Mouse (Mus musculus) heart, embryonic 10.5 days (tissue): ENCODE data around the gene Krtap6-5. TPM values are rescaled to one million over a fixed set of nuclear protein-coding genes. Genes with fewer than 3 reads are reported as not detected.
"Not testable (repeated sequence)": the region's sequence is repeated elsewhere in the genome, so short reads cannot be mapped to it uniquely, and the experiment has no call there.

Source experiments
- DNase-seq: peaks from one replicate; pipeline ENCODE4 v3.0.0-alpha.2; 2017; ENCODE audit warnings: low spot score
- H3K27ac ChIP-seq: fragments of 300-500 bp; sonication (generic); 2 replicates; pipeline ENCODE4 v1.5.1; 2016; ENCODE audit warnings: mild to moderate bottlenecking
- H3K27me3 ChIP-seq: fragments of 300-500 bp; sonication (generic); 2 replicates; pipeline ENCODE4 v1.6.1; 2016; ENCODE audit warnings: mild to moderate bottlenecking; ENCODE audit not compliant: poor library complexity, insufficient read depth, severe bottlenecking
- H3K36me3 ChIP-seq: fragments of 300-500 bp; sonication (generic); 2 replicates; pipeline ENCODE4 v1.6.1; 2016; ENCODE audit warnings: mild to moderate bottlenecking, moderate library complexity
- H3K4me1 ChIP-seq: fragments of 300-500 bp; sonication (generic); 2 replicates; pipeline ENCODE4 v1.6.1; 2016; ENCODE audit warnings: mild to moderate bottlenecking
- H3K4me3 ChIP-seq: fragments of 300-500 bp; sonication (generic); 2 replicates; pipeline ENCODE4 v1.5.1; 2016; ENCODE audit warnings: mild to moderate bottlenecking, moderate library complexity
- H3K9me3 ChIP-seq: fragments of 300-500 bp; sonication (generic); 2 replicates; pipeline ENCODE4 v1.6.1; 2016; ENCODE audit warnings: mild to moderate bottlenecking, moderate library complexity
- WGBS: fragments of 180-500 bp; shearing (Covaris S2); methylation state at CpG from one replicate; pipeline ENCODE4 v1.1.7; 2016; 5-methylcytosine and 5-hydroxymethylcytosine counted together
- polyA plus RNA-seq: library from polyadenylated mRNA; unstranded; fragments of >200 nt; fragmentation: Nextera tagmentation; extraction: Ambion mirVana; gene quantifications from 2 replicates; pipeline ENCODE4 v1.2.1, GENCODE M21; 2016

The Krtap6-5 gene
- polyA plus RNA-seq = not detected in 2 replicates

DNA sequence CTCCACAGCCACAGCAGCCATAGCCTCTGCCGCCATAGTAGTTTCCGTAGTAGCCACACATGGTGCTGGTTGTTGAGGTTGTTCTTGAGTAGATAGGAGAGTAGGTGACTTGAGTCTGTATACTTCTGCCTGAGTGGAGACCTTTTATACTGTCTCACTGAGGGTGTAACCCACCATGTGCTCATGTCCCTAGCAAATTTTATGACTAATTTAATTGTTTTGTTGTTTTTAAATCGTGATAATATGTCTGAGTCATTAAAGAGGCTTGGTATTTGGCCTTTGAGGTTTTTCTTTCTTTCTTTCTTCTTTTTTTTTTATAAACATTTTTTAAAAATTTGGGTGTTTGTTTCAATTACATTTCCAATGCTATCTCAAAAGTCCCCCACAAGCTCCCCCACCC, at the start of gene Krtap6-5:
Gene Krtap6-5 (minus strand): TSS at position 101 of the 400 bp plus-strand sequence.
- H3K9me3 ChIP-seq = no peaks in the 10 kb centered on the region

DNA sequence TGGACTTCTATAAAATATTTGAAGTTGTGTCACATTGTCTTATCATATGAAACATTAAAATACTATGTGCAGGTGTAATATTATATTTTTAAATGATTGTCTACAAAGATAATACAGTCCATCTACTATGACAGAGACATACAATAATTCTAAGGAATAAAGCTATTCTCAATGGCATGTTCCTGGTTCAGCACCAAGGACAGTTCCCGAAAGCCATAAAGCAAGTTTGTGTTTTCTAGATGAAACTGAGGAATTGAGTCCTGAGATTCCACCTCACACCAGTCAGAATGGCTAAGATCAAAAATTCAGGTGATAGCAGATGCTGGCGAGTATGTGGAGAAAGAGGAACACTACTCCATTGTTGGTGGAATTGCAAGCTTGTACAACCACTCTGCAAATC, 23.4 kb upstream of the Krtap6-5 start:
- H3K9me3 ChIP-seq, H3K4me1 ChIP-seq, H3K27ac ChIP-seq, H3K36me3 ChIP-seq, DNase-seq, H3K4me3 ChIP-seq, H3K27me3 ChIP-seq: not testable (repeated sequence)
- WGBS = 59% methylated on average over 2 of the region's 2 CpGs

More for the DNA sequence above, at the start of gene Krtap6-5:
- no peak within 1 kb of the TSS for H3K4me3 ChIP-seq
- no peaks in the 10 kb centered on the region for H3K4me1 ChIP-seq
- no peaks in the 10 kb centered on the region for H3K36me3 ChIP-seq
- DNase-seq = no peak
- H3K27ac ChIP-seq = no peak within 1 kb of the TSS
- WGBS = 80% methylated on average over 3 of the region's 3 CpGs
- H3K27me3 ChIP-seq = no peaks in the 10 kb centered on the region

DNA sequence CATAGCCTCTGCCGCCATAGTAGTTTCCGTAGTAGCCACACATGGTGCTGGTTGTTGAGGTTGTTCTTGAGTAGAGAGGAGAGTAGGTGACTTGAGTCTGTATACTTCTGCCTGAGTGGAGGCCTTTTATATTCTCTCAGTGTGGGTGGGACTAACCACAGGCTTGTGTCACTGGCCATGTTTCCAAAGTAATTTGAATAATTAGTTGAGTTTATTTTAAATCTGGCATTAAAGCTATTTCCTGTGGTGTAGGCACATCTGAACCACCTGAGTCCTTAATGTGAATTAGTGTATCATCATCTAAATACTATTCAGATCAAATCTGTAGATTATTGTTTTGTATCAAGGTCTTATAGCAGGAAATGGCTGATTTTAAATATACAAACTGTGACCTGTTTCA, 16.2 kb upstream of the Krtap6-5 start, which contains the start of gene 1110025L11Rik:
Gene 1110025L11Rik (minus strand): TSS at position 101 of the 400 bp plus-strand sequence.
- H3K4me3 ChIP-seq, H3K27ac ChIP-seq, DNase-seq, H3K9me3 ChIP-seq, H3K4me1 ChIP-seq, H3K27me3 ChIP-seq, H3K36me3 ChIP-seq: not testable (repeated sequence)
- no CpG with 5 or more reads among the region's 2 CpGs for WGBS

DNA sequence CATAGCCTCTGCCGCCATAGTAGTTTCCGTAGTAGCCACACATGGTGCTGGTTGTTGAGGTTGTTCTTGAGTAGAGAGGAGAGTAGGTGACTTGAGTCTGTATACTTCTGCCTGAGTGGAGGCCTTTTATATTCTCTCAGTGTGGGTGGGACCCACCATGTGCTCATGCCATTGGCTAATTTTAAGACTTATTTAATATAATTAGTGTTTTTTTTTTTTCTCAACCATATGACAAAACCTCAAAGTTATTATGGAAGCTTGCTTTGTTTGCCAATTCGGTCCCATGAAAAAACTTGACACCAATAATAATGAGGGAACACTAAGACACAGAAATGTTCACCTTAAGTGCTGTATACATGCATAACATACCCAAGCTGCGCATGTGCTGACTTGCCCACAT, 6.3 kb downstream of the Krtap6-5 start, which contains the start of gene Gm10228:
Gene Gm10228 (minus strand): TSS at position 101 of the 400 bp plus-strand sequence.
- 85% methylated on average over 2 of the region's 4 CpGs for WGBS
- H3K4me3 ChIP-seq, H3K4me1 ChIP-seq, H3K27me3 ChIP-seq, H3K9me3 ChIP-seq, H3K27ac ChIP-seq, H3K36me3 ChIP-seq, DNase-seq: not testable (repeated sequence)

DNA sequence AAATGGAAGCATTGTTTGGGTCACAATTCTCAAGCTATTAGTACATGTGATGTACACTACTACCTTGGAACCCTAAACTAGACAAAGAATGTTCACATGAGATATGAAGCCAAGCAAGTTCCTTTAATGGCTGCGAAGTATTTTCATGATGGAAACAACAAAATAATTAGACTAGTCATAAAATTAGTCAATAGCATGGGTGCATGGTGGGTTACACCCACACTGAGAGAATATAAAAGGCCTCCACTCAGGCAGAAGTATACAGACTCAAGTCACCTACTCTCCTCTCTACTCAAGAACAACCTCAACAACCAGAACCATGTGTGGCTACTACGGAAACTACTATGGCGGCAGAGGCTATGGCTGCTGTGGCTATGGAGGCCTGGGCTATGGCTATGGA, 16.3 kb downstream of the Krtap6-5 start, which contains the start of gene Krtap6-1:
Gene Krtap6-1 (plus strand): TSS at position 301 of the 400 bp plus-strand sequence.
- H3K27me3 ChIP-seq, H3K4me1 ChIP-seq, H3K27ac ChIP-seq, H3K36me3 ChIP-seq, H3K4me3 ChIP-seq, DNase-seq, H3K9me3 ChIP-seq: not testable (repeated sequence)
- WGBS = 90% methylated on average over 3 of the region's 3 CpGs

DNA sequence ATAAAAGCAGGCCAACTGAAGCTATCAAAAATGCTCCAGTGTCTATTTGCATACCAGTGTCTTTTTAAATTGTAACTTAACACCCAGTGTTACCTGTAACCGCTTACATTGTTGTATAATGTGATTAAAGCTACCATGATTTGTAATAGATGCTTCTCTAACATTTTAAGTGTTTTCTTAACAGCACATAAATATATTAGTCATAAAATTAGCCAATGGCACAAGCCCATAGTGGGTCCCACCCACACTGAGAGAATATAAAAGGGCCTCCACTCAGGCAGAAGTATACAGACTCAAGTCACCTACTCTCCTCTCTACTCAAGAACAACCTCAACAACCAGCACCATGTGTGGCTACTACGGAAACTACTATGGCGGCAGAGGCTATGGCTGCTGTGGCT, 32.7 kb downstream of the Krtap6-5 start, which contains the start of gene Gm10229:
Gene Gm10229 (plus strand): TSS at position 301 of the 400 bp plus-strand sequence.
- not testable (repeated sequence) for H3K27ac ChIP-seq, DNase-seq, H3K4me1 ChIP-seq, H3K27me3 ChIP-seq, H3K9me3 ChIP-seq, H3K36me3 ChIP-seq, H3K4me3 ChIP-seq
- 88% methylated on average over 3 of the region's 3 CpGs for WGBS

DNA sequence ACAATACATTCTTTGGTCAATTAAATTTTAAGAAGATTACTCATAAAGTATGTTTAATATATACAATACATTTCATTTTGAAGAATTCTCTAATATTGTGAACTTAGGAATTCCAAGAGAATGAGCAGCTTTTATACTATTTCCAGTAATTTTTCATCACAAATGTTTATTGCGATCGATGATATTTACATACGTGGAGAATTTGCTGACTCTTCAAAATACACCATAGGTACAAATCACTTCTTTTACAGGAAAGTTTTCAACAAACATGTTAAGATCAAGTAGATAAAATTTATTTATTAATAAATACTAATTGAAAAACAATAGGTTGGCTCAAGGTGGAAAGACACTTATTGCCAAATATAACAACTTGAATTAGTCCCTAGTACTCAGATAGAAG, 33.7 kb downstream of the Krtap6-5 start:
- 96% methylated on average over 3 of the region's 3 CpGs for WGBS
- no peaks in the 10 kb centered on the region for H3K9me3 ChIP-seq

DNA sequence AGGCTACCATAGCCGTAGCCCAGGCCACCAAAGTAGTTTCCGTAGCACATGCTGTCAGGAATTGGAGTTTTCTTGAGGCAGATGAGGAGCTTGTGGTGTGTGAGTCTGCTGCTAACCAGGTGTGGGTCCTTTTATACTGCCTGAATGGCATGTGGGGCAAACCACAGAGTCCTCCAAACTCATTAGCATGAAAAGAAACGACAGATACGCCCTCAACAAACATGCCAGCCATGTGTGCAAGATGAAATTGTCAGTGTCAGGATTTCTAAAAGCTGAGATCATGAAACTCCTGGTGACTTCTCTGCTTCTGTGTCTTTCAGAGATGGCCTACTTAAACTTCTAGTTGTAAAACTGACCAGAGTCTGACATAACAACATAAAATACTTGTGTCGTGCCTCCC, 37.0 kb downstream of the Krtap6-5 start, which contains the start of gene Krtap22-2:
Gene Krtap22-2 (minus strand): TSS at position 101 of the 400 bp plus-strand sequence.
- H3K27ac ChIP-seq = no peak within 1 kb of the TSS
- no peaks in the 10 kb centered on the region for H3K9me3 ChIP-seq
- 71% methylated on average over 5 of the region's 5 CpGs for whole genome bisulfite sequencing
- no peak within 1 kb of the TSS for H3K4me3 ChIP-seq
- no peaks in the 10 kb centered on the region for H3K36me3 ChIP-seq
- DNase-seq = no peak
- H3K27me3 ChIP-seq = no peaks in the 10 kb centered on the region
- no peaks in the 10 kb centered on the region for H3K4me1 ChIP-seq

More for the DNA sequence above, 33.7 kb downstream of the Krtap6-5 start:
- Histone ChIP-seq H3K27ac (no peak overlapping the region), H3K27me3 (no peaks in the 10 kb centered on the region), H3K36me3 (no peaks in the 10 kb centered on the region), H3K4me1 (no peaks in the 10 kb centered on the region), H3K4me3 (no peak overlapping the region)
- no peak for DNase-seq

Other genes starting within 250 kb of the Krtap6-5 start
- gene Gm20741, start 235.7 kb downstream of the Krtap6-5 start, polyA plus RNA-seq = not detected in 2 replicates
- not detected in 2 replicates for gene Krtap15, start 227.7 kb downstream of the Krtap6-5 start, polyA plus RNA-seq
- gene Krtap14, start 221.7 kb downstream of the Krtap6-5 start, polyA plus RNA-seq = not detected in 2 replicates
- gene Krtap19-1, start 178.5 kb downstream of the Krtap6-5 start, polyA plus RNA-seq = not detected in 2 replicates
- not detected in 2 replicates for gene Krtap19-2, start 173.6 kb downstream of the Krtap6-5 start, polyA plus RNA-seq
- gene Krtap19-3, start 169.8 kb downstream of the Krtap6-5 start, polyA plus RNA-seq = not detected in 2 replicates
- not detected in 2 replicates for gene Krtap19-4, start 162.8 kb downstream of the Krtap6-5 start, polyA plus RNA-seq
- not detected in 2 replicates for gene Krtap19-5, start 151.4 kb downstream of the Krtap6-5 start, polyA plus RNA-seq
- not detected in 2 replicates for gene Krtap19-9b, start 115.6 kb downstream of the Krtap6-5 start, polyA plus RNA-seq
- gene Krtap16-3, start 85.0 kb downstream of the Krtap6-5 start, polyA plus RNA-seq = not detected in 2 replicates
- gene Krtap22-2, start 37.1 kb downstream of the Krtap6-5 start, polyA plus RNA-seq = not detected in 2 replicates
- gene Gm10229, start 32.6 kb downstream of the Krtap6-5 start, polyA plus RNA-seq = not detected in 2 replicates
- gene Krtap6-1, start 16.2 kb downstream of the Krtap6-5 start, polyA plus RNA-seq = not detected in 2 replicates
- gene Gm10228, start 6.4 kb downstream of the Krtap6-5 start, polyA plus RNA-seq = not detected in 2 replicates
- gene 1110025L11Rik, start 16.1 kb upstream of the Krtap6-5 start, polyA plus RNA-seq = not detected in 2 replicates
- gene Krtap6-3, start 36.1 kb upstream of the Krtap6-5 start, polyA plus RNA-seq = not detected in 2 replicates
- not detected in 2 replicates for gene Gm6358, start 93.0 kb upstream of the Krtap6-5 start, polyA plus RNA-seq
- not detected in 2 replicates for gene Gm10061, start 103.2 kb upstream of the Krtap6-5 start, polyA plus RNA-seq
- not detected in 2 replicates for gene Gm9789, start 110.1 kb upstream of the Krtap6-5 start, polyA plus RNA-seq
- not detected in 2 replicates for gene Gm7735, start 121.6 kb upstream of the Krtap6-5 start, polyA plus RNA-seq
- gene 1110057P08Rik, start 126.9 kb upstream of the Krtap6-5 start, polyA plus RNA-seq = not detected in 2 replicates
- gene Krtap20-2, start 158.0 kb upstream of the Krtap6-5 start, polyA plus RNA-seq = not detected in 2 replicates